Mouse (Mus musculus) cortical plate, adult 2 months (tissue): ENCODE measurements around the gene Slc4a2.

Experiments used
- CTCF ChIP-seq: fragments of 200-500 bp; IDR thresholded peaks from 2 replicates; pipeline ENCODE4 v1.5.1; 2011; ENCODE audit warnings: mild to moderate bottlenecking, control low read depth, low read length; ENCODE audit not compliant: insufficient read depth; ENCODE audit errors: extremely low read depth
- POLR2A ChIP-seq: fragments of 200-500 bp; IDR thresholded peaks from 2 replicates; pipeline ENCODE4 v1.6.1; 2011; ENCODE audit warnings: mild to moderate bottlenecking, low read length, control low read depth; ENCODE audit not compliant: insufficient read depth; ENCODE audit errors: extremely low read depth

GRCm38 (mm10) chr5:24392724-24393123 is 30.9 kb upstream of the Slc4a2 start:
- TF ChIP-seq CTCF (no peak), POLR2A (no peak)
